ENCODE assay signal across 35 mouse cellular contexts in genomic region chr10:12298887-12299286, GRCm38 (mm10).
DNase-seq lines count a peak whose midpoint lies in the region; ATAC-seq and TF ChIP-seq lines count a peak whose summit lies in the region.
"Had no signal": no experiment of that assay in that cellular context is flagged by ENCODE, and none has a peak within 500 bp of the region (broad histone marks: within the 10 kb centered on the region; RNA-seq: fewer than 3 reads in every experiment).

No protein-coding gene starts in this region.

- H3K4me1 ChIP-seq in lung, postnatal 0 days (ENCODE audit: insufficient read depth, low read depth, low read length) = no peaks in the 10 kb centered on the region
- H3K4me1 ChIP-seq in midbrain, embryonic 13.5 days (replicated peaks) = no peaks in the 10 kb centered on the region
- H3K4me1 ChIP-seq: embryonic facial prominence, embryonic 12.5 days; heart, embryonic 10.5 days; hindbrain, embryonic 13.5 days; limb, embryonic 10.5 days; limb, embryonic 15.5 days; liver, embryonic 13.5 days; midbrain, embryonic 10.5 days; neural tube, embryonic 12.5 days had no signal

- 55% methylated on average over 2 of the region's 2 CpGs for WGBS in lung, postnatal 0 days
- WGBS in midbrain, embryonic 13.5 days = 88% methylated on average over 2 of the region's 2 CpGs

- DNase-seq in frontal cortex, postnatal 10 days (ENCODE audit: low spot score in 2 of 2) = no peak
- DNase-seq in NIH3T3 (ENCODE audit: low read depth) = peak; percentile 86
- DNase-seq in fibroblast of lung, adult 2 months (ENCODE audit: low read depth) = peak; percentile 40
- DNase-seq in lung, postnatal 0 days (ENCODE audit: low spot score) = no peak
- no peak for DNase-seq in kidney, adult 8-10 months
- DNase-seq: adrenal gland, adult 8-10 months; cerebellum, adult 11 months; cerebellum, adult 9-10 months; cerebellum, postnatal 36 days; embryo, embryonic 11 days; gastrocnemius, postnatal 10 days; heart, postnatal 36 days; kidney, postnatal 14 days; layer of hippocampus, adult 9-11 months; liver, embryonic 13.5 days; lung, adult 18-20 months; lung, postnatal 10 days; thymus, adult 18-20 months; thymus, postnatal 25 days had no signal

- TF ChIP-seq EP300 in lung, postnatal 0 days (IDR thresholded peaks at IDR 0.05) = no peak

- no peak for TF ChIP-seq CTCF in lung, postnatal 0 days (IDR thresholded peaks at IDR 0.05)

- H3K9ac ChIP-seq in lung, postnatal 0 days (replicated peaks; ENCODE audit: low read depth) = no peak overlapping the region
- no peak overlapping the region for H3K9ac ChIP-seq in midbrain, embryonic 13.5 days (replicated peaks)
- H3K9ac ChIP-seq: embryonic facial prominence, embryonic 12.5 days; hindbrain, embryonic 13.5 days; limb, embryonic 15.5 days; liver, embryonic 13.5 days; neural tube, embryonic 12.5 days had no signal

- H3K9me3 ChIP-seq in lung, postnatal 0 days (ENCODE audit: low read length) = no peaks in the 10 kb centered on the region
- H3K9me3 ChIP-seq in midbrain, embryonic 13.5 days = no peaks in the 10 kb centered on the region
- H3K9me3 ChIP-seq: embryonic facial prominence, embryonic 12.5 days; G1E; heart, embryonic 10.5 days; hindbrain, embryonic 13.5 days; limb, embryonic 10.5 days; limb, embryonic 15.5 days; liver, embryonic 13.5 days; midbrain, embryonic 10.5 days; neural tube, embryonic 12.5 days had no signal

- no peak overlapping the region for H3K4me2 ChIP-seq in lung, postnatal 0 days (replicated peaks; ENCODE audit: low read depth, low read length)
- H3K4me2 ChIP-seq in midbrain, embryonic 13.5 days (replicated peaks) = no peak overlapping the region
- H3K4me2 ChIP-seq: embryonic facial prominence, embryonic 12.5 days; hindbrain, embryonic 13.5 days; limb, embryonic 15.5 days; liver, embryonic 13.5 days; neural tube, embryonic 12.5 days had no signal

- no peak overlapping the region for H3K4me3 ChIP-seq in lung, postnatal 0 days (ENCODE audit: low read depth, low read length)
- H3K4me3 ChIP-seq in midbrain, embryonic 13.5 days (replicated peaks) = no peak overlapping the region
- H3K4me3 ChIP-seq: embryonic facial prominence, embryonic 12.5 days; heart, embryonic 10.5 days; hindbrain, embryonic 13.5 days; limb, embryonic 10.5 days; limb, embryonic 15.5 days; liver, embryonic 13.5 days; midbrain, embryonic 10.5 days; neural tube, embryonic 12.5 days had no signal

- H3K36me3 ChIP-seq in lung, postnatal 0 days (ENCODE audit: insufficient read depth, low read length) = no peaks in the 10 kb centered on the region
- H3K36me3 ChIP-seq in midbrain, embryonic 13.5 days = no peaks in the 10 kb centered on the region
- H3K36me3 ChIP-seq: embryonic facial prominence, embryonic 12.5 days; G1E; heart, embryonic 10.5 days; hindbrain, embryonic 13.5 days; limb, embryonic 10.5 days; limb, embryonic 15.5 days; liver, embryonic 13.5 days; midbrain, embryonic 10.5 days; neural tube, embryonic 12.5 days had no signal

- no peaks in the 10 kb centered on the region for H3K27me3 ChIP-seq in lung, postnatal 0 days (replicated peaks; ENCODE audit: insufficient read depth, low read length)
- H3K27me3 ChIP-seq in midbrain, embryonic 13.5 days = no peaks in the 10 kb centered on the region
- H3K27me3 ChIP-seq: embryonic facial prominence, embryonic 12.5 days; hindbrain, embryonic 13.5 days; limb, embryonic 15.5 days; liver, embryonic 13.5 days; neural tube, embryonic 12.5 days had no signal

- H3K27ac ChIP-seq in lung, postnatal 0 days (ENCODE audit: low read length) = no peak overlapping the region
- H3K27ac ChIP-seq in midbrain, embryonic 13.5 days = no peak overlapping the region
- H3K27ac ChIP-seq: embryonic facial prominence, embryonic 12.5 days; heart, embryonic 10.5 days; hindbrain, embryonic 13.5 days; limb, embryonic 10.5 days; limb, embryonic 15.5 days; liver, embryonic 13.5 days; macrophage; midbrain, embryonic 10.5 days; neural tube, embryonic 12.5 days had no signal

- peak; percentile 17 for ATAC-seq in frontal cortex, adult (ENCODE audit: low TSS enrichment)
- no peak for ATAC-seq in lung, postnatal 0 days
- no peak for ATAC-seq in inflammation-experienced regulatory T-cells, adult 6 months
- no peak for ATAC-seq in midbrain, embryonic 13.5 days
- ATAC-seq: activated CD4-positive, CD25-positive, alpha-beta regulatory T cell, adult 4 months; forebrain, embryonic 16.5 days; intestine, postnatal 0 days; midbrain, embryonic 16.5 days had no signal

Comparison
In these comparisons a context has a peak if more than half of its experiments do, and no peak if none do; other contexts are left out.
1. DNase-seq: peak in NIH3T3 (single experiment) and fibroblast of lung, adult 2 months (single experiment); none in frontal cortex, postnatal 10 days (0 of 2), lung, postnatal 0 days (single experiment) and kidney, adult 8-10 months (0 of 2).